Mouse (Mus musculus): ENCODE results near the gene Zfp652. TPM values are rescaled to one million over a fixed set of nuclear protein-coding genes. Genes with fewer than 3 reads are reported as not detected.

The Zfp652 gene
- polyA plus RNA-seq, 1 experiment from 2014 or later, result 10.0 TPM

Other genes starting within 250 kb of the Zfp652 start
- 0.20 and 0.21 TPM in 2 replicates for gene Nxph3, start 198.1 kb upstream of the Zfp652 start, polyA plus RNA-seq (2015; fragmentation: Nextera tagmentation; extraction: Ambion mirVana)
- gene Ngfr, start 124.9 kb upstream of the Zfp652 start, polyA plus RNA-seq (2015; fragmentation: Nextera tagmentation; extraction: Ambion mirVana), result 3.3 and 4.9 TPM in 2 replicates
- 241 and 267 TPM in 2 replicates for gene Phb, start 45.7 kb upstream of the Zfp652 start, polyA plus RNA-seq (2015; fragmentation: Nextera tagmentation; extraction: Ambion mirVana)
- gene B130006D01Rik, start 10.9 kb downstream of the Zfp652 start, polyA plus RNA-seq (2015; fragmentation: Nextera tagmentation; extraction: Ambion mirVana), result 0.51 and 0.78 TPM in 2 replicates
- 1.8 and 2.2 TPM in 2 replicates for gene Phospho1, start 111.8 kb downstream of the Zfp652 start, polyA plus RNA-seq (2015; fragmentation: Nextera tagmentation; extraction: Ambion mirVana)
- gene Gngt2, start 124.5 kb downstream of the Zfp652 start, polyA plus RNA-seq (2015; fragmentation: Nextera tagmentation; extraction: Ambion mirVana), result 36.6 and 41.4 TPM in 2 replicates
- gene Abi3, start 129.8 kb downstream of the Zfp652 start, polyA plus RNA-seq (2015; fragmentation: Nextera tagmentation; extraction: Ambion mirVana), result 17.0 and 17.3 TPM in 2 replicates
- 0.21 TPM in 1 of 2 replicates, not detected in the other for gene B4galnt2, start 202.2 kb downstream of the Zfp652 start, polyA plus RNA-seq (2015; fragmentation: Nextera tagmentation; extraction: Ambion mirVana)